Mouse (Mus musculus): ENCODE measurements around the gene Wdfy3. TPM values are rescaled to one million over a fixed set of nuclear protein-coding genes. Genes with fewer than 3 reads are reported as not detected.
A peak's percentile ranks its signal among the peaks of the same experiment; 100 is the strongest.

Gene Wdfy3
- polyA plus RNA-seq, 1 experiment from 2014 or later = 15.1 TPM

DNA sequence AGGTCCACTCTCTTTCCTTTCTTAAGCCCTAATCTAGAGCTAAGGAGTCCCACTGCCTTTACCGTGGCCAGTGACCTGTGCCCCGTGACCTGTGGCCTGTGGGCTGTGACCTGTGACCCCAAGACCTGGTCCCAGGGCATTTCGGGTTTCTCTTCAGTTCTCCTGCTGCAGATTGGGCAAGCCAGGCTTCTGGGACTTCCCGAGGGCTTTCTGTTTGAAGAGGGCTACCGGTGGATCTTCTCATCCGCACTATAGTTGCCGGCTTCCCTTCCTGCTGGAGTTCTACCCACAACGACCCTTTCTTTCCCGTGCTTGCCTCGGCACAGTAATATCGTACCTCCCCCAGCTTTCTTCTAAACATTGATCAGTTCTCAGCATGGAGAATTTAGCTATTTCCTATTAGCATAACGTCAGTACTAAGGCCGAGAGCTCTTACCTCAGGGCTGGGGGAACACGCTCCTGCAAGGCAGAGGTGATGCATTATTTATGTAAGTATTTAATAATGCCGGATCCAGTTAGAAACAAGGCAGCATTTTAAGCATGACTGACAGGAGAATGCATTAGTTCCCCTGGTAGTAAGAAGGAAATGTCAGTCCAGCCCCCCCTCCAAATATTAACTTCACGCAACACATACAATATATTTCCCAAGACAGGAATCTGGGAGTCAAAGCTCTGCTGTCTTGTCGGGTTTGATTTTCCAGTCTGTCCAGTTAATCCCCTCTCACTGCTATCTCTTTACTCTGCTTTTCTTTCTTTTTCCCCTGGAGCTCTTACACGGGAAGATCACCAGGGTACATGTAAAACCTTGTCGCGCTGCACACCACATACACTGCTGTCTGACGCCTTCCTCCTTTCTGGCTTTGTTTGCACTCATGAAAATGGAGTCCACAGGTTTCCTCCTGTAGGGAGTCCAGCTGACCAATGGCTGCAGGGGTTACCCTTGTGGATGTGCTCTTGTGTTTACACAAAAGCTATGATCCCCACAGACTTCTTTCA lies 30.8 kb upstream of the Wdfy3 start:
- WGBS = 73% methylated on average over 21 of the region's 21 CpGs
- no peak overlapping the region for H3K4me2 ChIP-seq (ENCODE audit: low read length)
- H3K4me1 ChIP-seq (replicated peaks; ENCODE audit: insufficient read depth, low read length) = no peaks in the 10 kb centered on the region
- H3K9ac ChIP-seq (ENCODE audit: low read depth, low read length) = no peak overlapping the region
- ATAC-seq (replicated peaks; ENCODE audit: low FRiP score, low read depth) (no peak), DNase-seq (ENCODE audit: low spot score) (no peak)
- no peak overlapping the region for H3K27ac ChIP-seq
- H3K36me3 ChIP-seq (ENCODE audit: insufficient read depth, low read length) = no peaks in the 10 kb centered on the region
- no peaks in the 10 kb centered on the region for H3K27me3 ChIP-seq (ENCODE audit: insufficient read depth, low read length)
- H3K9me3 ChIP-seq (replicated peaks; ENCODE audit: low read length) = no peaks in the 10 kb centered on the region
- H3K4me3 ChIP-seq (replicated peaks; ENCODE audit: low read depth, low read length) = no peak overlapping the region
- no peak for TF ChIP-seq CTCF (IDR thresholded peaks at IDR 0.05; ENCODE audit: low read depth)

GRCm38 (mm10) chr5:102095576-102095975 lies 25.9 kb upstream of the Wdfy3 start:
- H3K9me3 ChIP-seq (replicated peaks; ENCODE audit: low read length) = no peaks in the 10 kb centered on the region
- 87% methylated on average over 4 of the region's 4 CpGs for WGBS
- DNase-seq (ENCODE audit: low spot score) (no peak), ATAC-seq (replicated peaks; ENCODE audit: low FRiP score, low read depth) (no peak)
- H3K27ac ChIP-seq = no peak overlapping the region
- H3K4me3 ChIP-seq (replicated peaks; ENCODE audit: low read depth, low read length) = no peak overlapping the region
- no peak overlapping the region for H3K4me2 ChIP-seq (ENCODE audit: low read length)
- no peak for TF ChIP-seq CTCF (IDR thresholded peaks at IDR 0.05; ENCODE audit: low read depth)
- H3K9ac ChIP-seq (ENCODE audit: low read depth, low read length) = no peak overlapping the region
- no peaks in the 10 kb centered on the region for H3K27me3 ChIP-seq (ENCODE audit: insufficient read depth, low read length)
- H3K4me1 ChIP-seq (replicated peaks; ENCODE audit: insufficient read depth, low read length) = no peaks in the 10 kb centered on the region
- H3K36me3 ChIP-seq (ENCODE audit: insufficient read depth, low read length) = no peaks in the 10 kb centered on the region

- 80% methylated on average over 3 of the region's 3 CpGs for WGBS
- Histone ChIP-seq H3K27ac (no peak overlapping the region), H3K9ac (ENCODE audit: low read depth, low read length) (no peak overlapping the region), H3K36me3 (ENCODE audit: insufficient read depth, low read length) (no peaks in the 10 kb centered on the region), H3K4me2 (ENCODE audit: low read length) (no peak overlapping the region), H3K4me3 (replicated peaks; ENCODE audit: low read depth, low read length) (no peak overlapping the region), H3K4me1 (replicated peaks; ENCODE audit: insufficient read depth, low read length) (no peaks in the 10 kb centered on the region), H3K27me3 (ENCODE audit: insufficient read depth, low read length) (no peaks in the 10 kb centered on the region), H3K9me3 (replicated peaks; ENCODE audit: low read length) (no peaks in the 10 kb centered on the region)
- DNase-seq (ENCODE audit: low spot score) (no peak), ATAC-seq (replicated peaks; ENCODE audit: low FRiP score, low read depth) (no peak)
- TF ChIP-seq CTCF (IDR thresholded peaks at IDR 0.05; ENCODE audit: low read depth) = no peak
Measured at GRCm38 (mm10) chr5:102090686-102091085, 21.0 kb upstream of the Wdfy3 start.

GRCm38 (mm10) chr5:102084737-102085705 lies 15.3 kb upstream of the Wdfy3 start:
- H3K36me3 ChIP-seq (ENCODE audit: insufficient read depth, low read length) = no peaks in the 10 kb centered on the region
- no peak overlapping the region for H3K4me3 ChIP-seq (replicated peaks; ENCODE audit: low read depth, low read length)
- no peak overlapping the region for H3K27ac ChIP-seq
- ATAC-seq (replicated peaks; ENCODE audit: low FRiP score, low read depth) (no peak), DNase-seq (ENCODE audit: low spot score) (peak; percentile 19)
- no peaks in the 10 kb centered on the region for H3K9me3 ChIP-seq (replicated peaks; ENCODE audit: low read length)
- no peaks in the 10 kb centered on the region for H3K27me3 ChIP-seq (ENCODE audit: insufficient read depth, low read length)
- H3K9ac ChIP-seq (ENCODE audit: low read depth, low read length) = no peak overlapping the region
- no peaks in the 10 kb centered on the region for H3K4me1 ChIP-seq (replicated peaks; ENCODE audit: insufficient read depth, low read length)
- TF ChIP-seq CTCF (IDR thresholded peaks at IDR 0.05; ENCODE audit: low read depth) = no peak
- WGBS = 13% methylated on average over 18 of the region's 18 CpGs
- H3K4me2 ChIP-seq (ENCODE audit: low read length) = peak overlapping the region; percentile 34

GRCm38 (mm10) chr5:102074086-102074485 lies 4.4 kb upstream of the Wdfy3 start:
- Histone ChIP-seq H3K36me3 (ENCODE audit: insufficient read depth, low read length) (no peaks in the 10 kb centered on the region), H3K4me3 (replicated peaks; ENCODE audit: low read depth, low read length) (no peak overlapping the region), H3K4me1 (replicated peaks; ENCODE audit: insufficient read depth, low read length) (peaks cover 3% of the 10 kb centered on the region; the same call in 1 of the 2 replicates), H3K4me2 (ENCODE audit: low read length) (no peak overlapping the region), H3K27me3 (ENCODE audit: insufficient read depth, low read length) (no peaks in the 10 kb centered on the region), H3K9me3 (replicated peaks; ENCODE audit: low read length) (no peaks in the 10 kb centered on the region), H3K27ac (no peak overlapping the region), H3K9ac (ENCODE audit: low read depth, low read length) (no peak overlapping the region)
- WGBS = 0% methylated on average over 1 of the region's 1 CpGs
- DNase-seq (ENCODE audit: low spot score) (peak; percentile 88), ATAC-seq (replicated peaks; ENCODE audit: low FRiP score, low read depth) (no peak)
- TF ChIP-seq CTCF (IDR thresholded peaks at IDR 0.05; ENCODE audit: low read depth) = peak; percentile 72

DNA sequence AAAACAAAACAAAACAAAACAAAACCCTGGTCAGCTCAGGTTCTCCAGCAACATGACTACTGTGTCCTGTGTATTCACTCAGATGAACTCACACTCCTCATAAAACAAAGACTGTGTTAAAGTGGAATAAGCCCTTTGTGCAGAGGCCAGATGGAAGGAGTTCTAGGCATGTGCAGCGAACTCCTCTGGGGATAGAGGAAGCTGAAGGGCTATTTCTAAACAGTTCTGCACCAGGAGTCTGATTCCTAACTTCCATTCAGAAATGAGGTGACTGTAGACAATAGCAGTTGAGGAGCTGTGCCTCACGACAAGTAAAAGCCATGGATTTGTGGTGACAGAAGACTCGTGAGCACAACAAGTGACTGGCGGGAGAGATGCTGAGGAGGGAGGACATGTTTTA lies 2.3 kb upstream of the Wdfy3 start:
- Histone ChIP-seq H3K4me2 (ENCODE audit: low read length) (no peak overlapping the region), H3K27ac (no peak overlapping the region), H3K27me3 (ENCODE audit: insufficient read depth, low read length) (no peaks in the 10 kb centered on the region), H3K4me3 (replicated peaks; ENCODE audit: low read depth, low read length) (no peak overlapping the region), H3K9ac (ENCODE audit: low read depth, low read length) (no peak overlapping the region), H3K4me1 (replicated peaks; ENCODE audit: insufficient read depth, low read length) (peaks cover 3% of the 10 kb centered on the region; the same call in 1 of the 2 replicates), H3K36me3 (ENCODE audit: insufficient read depth, low read length) (no peaks in the 10 kb centered on the region), H3K9me3 (replicated peaks; ENCODE audit: low read length) (no peaks in the 10 kb centered on the region)
- WGBS = 78% methylated on average over 4 of the region's 4 CpGs
- TF ChIP-seq CTCF (IDR thresholded peaks at IDR 0.05; ENCODE audit: low read depth) = no peak
- ATAC-seq (replicated peaks; ENCODE audit: low FRiP score, low read depth) (no peak), DNase-seq (ENCODE audit: low spot score) (no peak)

All from kidney, postnatal 0 days (tissue).